Mouse (Mus musculus): ENCODE results near the gene Atp8a2.

GRCm38 (mm10) chr14:59630096-59630495 lies 566.9 kb downstream of the Atp8a2 start:
- no peak for TF ChIP-seq CTCF (IDR thresholded peaks at IDR 0.05; ENCODE audit: extremely low read depth, insufficient read depth, low read length)
- TF ChIP-seq POLR2A (IDR thresholded peaks at IDR 0.05; ENCODE audit: extremely low read depth, insufficient read depth, low read length): no peak
